Mouse (Mus musculus) hindbrain, embryonic 10.5 days (tissue): ENCODE measurements around the gene Rgl2. TPM values are rescaled to one million over a fixed set of nuclear protein-coding genes. Genes with fewer than 3 reads are reported as not detected.
A peak's percentile ranks its signal among the peaks of the same experiment; 100 is the strongest.
"Not testable (repeated sequence)": the region's sequence is repeated elsewhere in the genome, so short reads cannot be mapped to it uniquely, and the experiment has no call there.

Experiments used
- DNase-seq: peaks from one replicate; pipeline ENCODE4 v3.0.0-alpha.2; 2017; ENCODE audit warnings: low spot score
- H3K27ac ChIP-seq: fragments of 300-500 bp; sonication (generic); 2 replicates; pipeline ENCODE4 v1.5.1; 2016; ENCODE audit warnings: mild to moderate bottlenecking, moderate library complexity
- H3K27me3 ChIP-seq: fragments of 300-500 bp; sonication (generic); 2 replicates; pipeline ENCODE4 v1.6.1; 2016; ENCODE audit warnings: mild to moderate bottlenecking; ENCODE audit not compliant: poor library complexity, insufficient read depth, severe bottlenecking
- H3K36me3 ChIP-seq: fragments of 300-500 bp; sonication (generic); 2 replicates; pipeline ENCODE4 v1.6.1; 2016; ENCODE audit warnings: mild to moderate bottlenecking, moderate library complexity
- H3K4me1 ChIP-seq: fragments of 300-500 bp; sonication (generic); replicated peaks from 2 replicates; pipeline ENCODE4 v1.6.1; 2016; ENCODE audit warnings: mild to moderate bottlenecking
- H3K4me3 ChIP-seq: fragments of 300-500 bp; sonication (generic); 2 replicates; pipeline ENCODE4 v1.5.1; 2016; ENCODE audit warnings: mild to moderate bottlenecking, moderate library complexity
- H3K9me3 ChIP-seq: fragments of 300-500 bp; sonication (generic); 2 replicates; pipeline ENCODE4 v1.6.1; 2016; ENCODE audit warnings: mild to moderate bottlenecking, moderate library complexity
- WGBS: fragments of 180-500 bp; shearing (Covaris S2); methylation state at CpG from one replicate; pipeline ENCODE4 v1.1.7; 2016; 5-methylcytosine and 5-hydroxymethylcytosine counted together
- polyA plus RNA-seq: library from polyadenylated mRNA; unstranded; fragments of >200 nt; fragmentation: Nextera tagmentation; extraction: Ambion mirVana; gene quantifications from 2 replicates; pipeline ENCODE4 v1.2.1, GENCODE M21; 2016

The Rgl2 gene
- polyA plus RNA-seq, 1 experiment from 2014 or later, result 55.7 TPM

DNA sequence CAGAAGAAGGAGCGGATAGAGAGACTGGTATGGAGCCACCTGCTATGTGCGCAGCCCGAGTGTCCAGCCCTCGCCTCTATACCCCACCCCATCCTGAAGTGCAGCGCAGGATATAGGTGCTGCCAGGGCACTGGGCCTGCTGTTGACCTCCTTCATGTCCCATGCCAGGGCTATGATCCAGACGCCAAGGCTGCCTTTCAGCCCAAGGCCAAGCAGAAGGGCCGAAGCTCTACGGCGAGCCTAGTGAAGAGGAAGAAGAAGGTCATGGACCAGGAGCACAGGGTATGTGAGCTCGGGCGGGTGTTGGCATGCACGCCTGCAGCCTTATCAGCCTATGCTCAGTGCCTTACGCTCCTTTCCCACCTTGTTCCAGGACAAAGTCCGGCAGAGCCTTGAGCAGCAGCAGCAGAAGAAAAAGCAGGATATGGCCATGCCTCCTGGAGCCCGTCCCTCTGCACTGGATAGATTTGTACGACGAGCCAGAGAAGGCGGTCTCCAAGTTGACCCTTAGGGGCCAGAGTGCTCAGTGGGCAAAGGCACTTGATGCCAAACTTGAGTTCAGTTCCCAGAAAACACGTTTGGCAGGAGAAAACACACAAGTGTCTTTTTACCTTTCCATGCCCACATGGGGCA, 19.7 kb downstream of the Rgl2 start:
- DNase-seq, result no peak
- H3K4me3 ChIP-seq, result no peak overlapping the region
- peaks cover 43% of the 10 kb centered on the region for H3K4me1 ChIP-seq
- no peak overlapping the region for H3K27ac ChIP-seq
- WGBS, result 93% methylated on average over 19 of the region's 19 CpGs
- H3K27me3 ChIP-seq, result no peaks in the 10 kb centered on the region
- no peaks in the 10 kb centered on the region for H3K9me3 ChIP-seq
- H3K36me3 ChIP-seq, result peaks cover 97% of the 10 kb centered on the region

DNA sequence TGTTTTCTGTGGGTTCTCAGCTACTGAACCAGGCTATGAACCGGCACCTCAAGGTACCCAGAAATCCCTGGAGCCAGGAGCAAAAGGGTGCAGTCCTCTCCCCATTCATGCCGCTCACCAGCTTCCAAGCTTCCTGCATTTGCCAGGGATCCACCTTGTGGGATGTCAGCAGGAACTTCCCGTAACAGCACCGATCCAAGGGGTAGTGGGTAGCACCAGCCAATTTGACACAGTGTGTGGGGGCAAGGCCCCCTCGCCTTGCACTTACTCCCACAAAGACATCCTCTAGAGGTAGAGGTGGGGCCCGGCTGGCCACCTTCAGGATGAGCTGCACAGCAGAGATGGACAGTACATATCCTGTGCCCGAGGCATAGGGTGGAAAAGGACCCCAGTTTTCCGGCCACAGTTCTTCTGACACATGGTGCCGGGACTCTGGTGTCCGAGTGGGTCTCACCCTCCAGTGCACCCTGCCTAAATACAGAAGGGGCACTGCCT, 20.8 kb downstream of the Rgl2 start:
- Histone ChIP-seq H3K4me3 (peak overlapping the region; percentile 51), H3K9me3 (no peaks in the 10 kb centered on the region), H3K4me1 (peaks cover 52% of the 10 kb centered on the region), H3K27me3 (no peaks in the 10 kb centered on the region), H3K27ac (peak overlapping the region; percentile 87), H3K36me3 (peaks cover 93% of the 10 kb centered on the region)
- 79% methylated on average over 10 of the region's 10 CpGs for WGBS
- no peak for DNase-seq

DNA sequence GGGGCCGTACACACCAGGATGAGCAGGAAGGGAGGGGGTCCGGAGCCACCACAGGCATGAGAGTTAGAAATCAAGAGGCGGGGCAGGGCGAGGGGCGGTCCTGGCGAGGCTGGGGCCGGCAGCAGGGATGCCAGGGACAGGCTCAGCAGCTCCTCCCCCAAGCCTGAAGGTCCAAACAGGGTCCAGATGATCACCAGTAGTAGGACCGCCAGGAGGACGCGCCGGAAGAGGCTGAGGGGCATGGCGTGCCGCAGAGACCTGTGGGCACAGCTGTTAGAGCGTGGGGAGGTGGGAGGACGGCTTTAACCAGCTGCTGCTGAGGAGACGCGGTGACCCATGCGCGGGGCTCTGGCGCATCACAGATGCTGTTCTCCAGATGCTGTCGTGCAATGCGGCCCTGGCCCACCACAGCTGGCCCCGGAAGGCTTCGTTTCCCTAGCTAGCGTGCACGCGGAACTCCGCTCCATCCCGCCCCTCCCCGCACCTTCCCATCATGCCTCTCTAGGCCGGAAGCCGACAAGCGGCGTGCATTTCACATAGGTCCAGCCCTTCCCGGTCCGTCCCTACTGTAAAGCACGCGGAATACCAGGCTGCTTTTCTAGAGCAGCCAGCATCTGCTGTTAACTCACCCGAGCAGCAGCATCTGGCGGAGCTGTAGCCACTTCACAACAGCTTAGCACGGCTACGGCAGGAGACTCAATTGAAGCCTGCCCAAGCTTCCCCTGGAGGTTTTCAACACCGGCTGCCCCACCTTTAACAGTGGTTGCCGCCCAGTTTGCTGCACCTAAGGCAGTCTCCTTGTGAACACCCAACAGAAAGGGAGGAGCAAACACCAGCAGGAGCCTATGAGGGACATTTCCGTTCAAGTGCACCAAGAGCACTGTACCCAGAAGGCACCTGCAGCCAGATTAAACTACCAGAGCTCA, 21.9 kb downstream of the Rgl2 start, which contains the start of gene B3galt4:
Gene B3galt4, minus strand, starts transcription at position 468 of the 926 bp plus-strand sequence.
- 1% methylated on average over 45 of the region's 45 CpGs for WGBS
- Histone ChIP-seq H3K9me3 (no peaks in the 10 kb centered on the region), H3K36me3 (peaks cover 82% of the 10 kb centered on the region), H3K4me3 (peak within 1 kb of the TSS; percentile 51), H3K27ac (peak within 1 kb of the TSS; percentile 87), H3K4me1 (peaks cover 53% of the 10 kb centered on the region), H3K27me3 (no peaks in the 10 kb centered on the region)
- peak; percentile 85 for DNase-seq

DNA sequence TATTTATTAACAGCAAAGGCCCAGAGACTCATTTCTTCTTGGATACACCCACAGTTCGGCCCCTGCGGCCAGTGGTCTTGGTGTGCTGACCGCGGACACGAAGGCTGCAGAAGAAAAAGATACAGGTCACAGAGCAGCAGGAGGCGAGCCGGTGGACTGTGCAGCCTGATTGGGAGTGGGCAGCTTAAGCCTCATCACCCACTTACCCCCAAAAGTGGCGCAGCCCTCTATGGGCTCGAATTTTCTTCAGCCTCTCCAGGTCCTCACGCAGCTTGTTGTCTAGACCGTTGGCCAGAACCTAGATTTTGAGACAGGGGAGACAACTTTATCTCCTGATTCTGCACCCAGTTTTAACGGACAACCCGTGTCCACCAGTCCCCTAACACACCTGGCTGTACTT, 22.7 kb downstream of the Rgl2 start:
- peak overlapping the region; percentile 87 for H3K27ac ChIP-seq
- 76% methylated on average over 13 of the region's 13 CpGs for WGBS
- DNase-seq, H3K27me3 ChIP-seq, H3K9me3 ChIP-seq: not testable (repeated sequence)
- H3K4me1 ChIP-seq, result peaks cover 59% of the 10 kb centered on the region
- peaks cover 76% of the 10 kb centered on the region for H3K36me3 ChIP-seq
- H3K4me3 ChIP-seq, result peak overlapping the region; percentile 51

DNA sequence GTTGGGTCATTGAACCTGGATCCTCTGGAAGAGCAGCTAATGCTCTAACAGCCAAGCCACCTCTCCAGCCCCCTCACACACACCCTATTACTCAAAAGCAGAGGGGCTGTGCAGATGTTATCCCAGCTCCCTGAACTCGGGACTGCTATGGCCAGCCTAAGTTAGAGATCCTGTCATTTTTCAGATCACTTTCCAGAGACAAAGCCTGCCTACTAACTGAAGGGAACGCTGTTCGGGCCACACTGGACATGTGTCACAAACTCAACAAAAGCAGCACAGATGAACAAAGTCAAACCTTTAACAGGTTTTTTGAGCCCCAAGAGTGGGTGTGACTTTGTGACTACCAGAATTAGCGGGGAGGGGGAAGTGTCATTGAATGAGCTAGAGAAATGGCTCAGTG, 23.5 kb downstream of the Rgl2 start:
- no peaks in the 10 kb centered on the region for H3K27me3 ChIP-seq
- H3K4me3 ChIP-seq, result peak overlapping the region; percentile 96
- H3K27ac ChIP-seq, result no peak overlapping the region
- H3K9me3 ChIP-seq, result no peaks in the 10 kb centered on the region
- DNase-seq, result no peak
- WGBS, result 85% methylated on average over 4 of the region's 4 CpGs
- peaks cover 61% of the 10 kb centered on the region for H3K4me1 ChIP-seq
- peaks cover 69% of the 10 kb centered on the region for H3K36me3 ChIP-seq

DNA sequence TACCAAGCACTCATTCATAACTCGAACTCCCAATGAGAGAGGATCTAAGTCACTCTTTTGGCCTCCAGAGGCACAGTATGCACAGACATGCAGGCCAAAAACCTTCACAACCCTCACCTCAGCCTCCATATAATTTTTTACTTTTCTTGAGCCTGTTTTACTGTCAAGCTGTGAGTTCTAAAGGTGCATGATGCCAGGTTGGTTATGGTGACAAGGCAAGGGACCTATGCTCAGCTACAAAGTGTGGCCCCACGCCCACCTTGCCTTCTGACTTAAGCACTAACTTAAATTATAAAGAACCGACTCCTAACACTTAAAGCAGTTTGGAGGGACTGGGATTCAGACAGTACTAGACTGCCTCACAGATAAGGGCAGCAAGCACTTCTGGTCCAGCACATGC, 24.0 kb downstream of the Rgl2 start:
- peaks cover 69% of the 10 kb centered on the region for H3K36me3 ChIP-seq
- DNase-seq, result no peak
- 92% methylated on average over 3 of the region's 3 CpGs for WGBS
- H3K4me3 ChIP-seq, result peak overlapping the region; percentile 96
- peaks cover 61% of the 10 kb centered on the region for H3K4me1 ChIP-seq
- H3K9me3 ChIP-seq, result no peaks in the 10 kb centered on the region
- no peak overlapping the region for H3K27ac ChIP-seq
- H3K27me3 ChIP-seq, result no peaks in the 10 kb centered on the region

DNA sequence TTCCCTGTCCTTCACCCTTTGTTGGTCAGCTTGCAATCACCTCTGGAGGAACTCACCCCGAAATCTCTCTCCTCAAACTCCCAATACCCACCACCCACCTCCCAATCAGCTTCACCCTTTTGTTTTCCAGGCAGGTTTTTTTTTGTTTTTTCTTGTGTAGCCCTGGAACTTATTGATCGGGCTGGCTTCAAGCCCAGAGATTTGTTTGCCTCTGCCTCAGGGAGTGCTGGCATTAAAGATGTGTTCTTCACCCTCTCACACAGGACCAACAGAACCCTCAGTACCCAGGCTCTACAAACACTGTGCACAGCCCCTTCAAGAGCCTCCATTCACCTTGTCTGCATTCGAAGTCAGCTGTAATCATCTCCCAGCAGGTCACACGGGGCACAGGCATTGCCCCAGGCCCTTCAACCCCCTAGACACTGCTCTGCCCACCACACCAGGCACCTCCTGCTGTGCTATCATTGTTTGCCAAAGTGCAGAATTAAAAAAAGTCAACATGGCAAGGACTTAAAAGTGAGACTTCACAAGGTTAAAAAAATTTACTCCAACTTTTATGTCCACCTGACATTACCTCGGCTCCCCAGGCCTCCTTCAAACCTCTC, 24.7 kb downstream of the Rgl2 start:
- no peak for DNase-seq
- Histone ChIP-seq H3K27me3 (no peaks in the 10 kb centered on the region), H3K4me3 (peak overlapping the region; percentile 96), H3K9me3 (no peaks in the 10 kb centered on the region), H3K36me3 (peaks cover 69% of the 10 kb centered on the region), H3K4me1 (peaks cover 61% of the 10 kb centered on the region), H3K27ac (peak overlapping the region; percentile 97)
- 41% methylated on average over 5 of the region's 5 CpGs for WGBS

DNA sequence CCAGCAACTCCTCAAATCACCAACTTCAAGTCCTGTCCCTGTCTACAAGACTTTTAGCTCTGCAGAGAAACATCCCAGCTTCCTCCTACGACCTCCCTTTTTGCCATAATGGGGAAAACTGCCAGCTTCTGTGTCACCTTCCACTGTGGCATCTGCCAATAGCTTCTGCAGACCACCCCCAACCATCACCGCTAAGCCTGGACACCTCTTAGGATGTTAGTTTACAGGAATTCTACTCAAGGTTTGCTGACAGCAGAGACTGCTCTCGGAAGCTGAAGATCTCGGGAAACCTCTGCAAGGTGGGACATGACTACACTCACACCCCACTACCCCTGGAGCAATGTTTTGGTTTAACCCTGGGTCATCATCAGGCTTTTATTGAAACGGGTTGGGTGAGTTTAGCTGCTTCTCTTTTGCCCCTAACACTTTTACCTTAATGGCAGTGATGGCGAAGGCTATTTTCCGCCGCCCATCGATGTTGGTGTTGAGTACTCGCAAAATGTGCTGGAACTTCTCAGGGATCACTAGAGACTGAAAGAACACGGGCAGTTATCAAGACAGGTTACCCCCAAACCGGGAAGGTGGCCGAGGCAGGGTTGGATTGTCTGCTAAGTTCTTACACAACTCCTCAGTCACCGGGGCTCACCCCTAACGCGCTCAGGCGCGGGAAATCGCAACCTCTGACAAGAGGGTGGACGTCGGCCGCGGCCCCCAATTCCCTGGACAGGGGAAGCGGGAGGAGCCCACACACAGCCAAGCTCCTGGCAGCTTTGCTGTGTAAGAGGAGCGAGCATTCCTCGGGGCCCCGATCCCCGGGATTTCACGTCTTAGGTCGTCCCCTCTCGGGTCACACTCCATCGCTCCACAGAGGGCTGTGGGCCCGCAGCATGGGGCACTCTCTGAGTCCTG, 25.6 kb downstream of the Rgl2 start:
- H3K27ac ChIP-seq, result peak overlapping the region; percentile 97
- WGBS, result 1% methylated on average over 33 of the region's 33 CpGs
- H3K27me3 ChIP-seq, result no peaks in the 10 kb centered on the region
- peaks cover 69% of the 10 kb centered on the region for H3K36me3 ChIP-seq
- H3K4me1 ChIP-seq, result peaks cover 57% of the 10 kb centered on the region
- H3K4me3 ChIP-seq, result peak overlapping the region; percentile 96
- DNase-seq, result no peak
- no peaks in the 10 kb centered on the region for H3K9me3 ChIP-seq

DNA sequence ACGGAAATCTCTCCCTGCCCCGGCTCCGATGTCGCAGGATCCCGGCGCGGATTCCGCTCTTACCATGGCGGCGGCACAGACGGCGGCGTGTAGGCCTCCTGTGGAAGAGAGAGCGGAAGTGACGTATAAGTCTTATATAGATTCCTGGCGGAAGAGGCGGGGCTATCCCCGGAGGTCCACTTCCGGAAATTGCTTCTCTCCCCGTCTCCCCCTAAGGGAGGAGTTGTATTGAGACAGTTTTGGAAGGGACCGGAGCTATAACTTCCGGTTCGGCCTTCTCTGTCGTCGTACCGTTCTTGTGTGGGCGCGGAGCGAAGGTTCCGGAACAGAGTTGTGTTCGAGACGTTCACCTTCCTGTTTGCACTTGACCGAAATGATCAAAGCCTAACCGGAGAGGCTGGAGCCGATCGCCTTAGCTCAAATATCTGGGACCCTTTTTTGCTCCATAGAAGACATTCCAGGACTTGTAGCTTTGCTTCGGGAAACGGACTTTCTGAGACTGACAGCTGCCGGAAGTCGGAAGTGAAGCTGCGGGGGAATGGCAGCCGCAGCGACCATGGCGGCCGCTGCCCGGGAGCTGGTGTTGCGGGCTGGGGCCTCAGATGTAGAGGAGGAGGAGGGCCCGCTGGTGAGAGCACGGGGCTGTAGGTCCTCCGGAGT, 26.3 kb downstream of the Rgl2 start, which contains the start of the genes Vps52 and Rps18:
Gene Vps52, plus strand, starts transcription at position 258 of the 660 bp plus-strand sequence.
Gene Rps18, minus strand, starts transcription at position 447 of the 660 bp plus-strand sequence.
- under 1% methylated on average over 50 of the region's 50 CpGs for WGBS
- H3K9me3 ChIP-seq, result no peaks in the 10 kb centered on the region
- peaks cover 68% of the 10 kb centered on the region for H3K36me3 ChIP-seq
- no peaks in the 10 kb centered on the region for H3K27me3 ChIP-seq
- H3K4me3 ChIP-seq, result peak within 1 kb of the TSS; percentile 96
- DNase-seq, result peak; percentile 95
- H3K27ac ChIP-seq, result peak within 1 kb of the TSS; percentile 97
- H3K4me1 ChIP-seq, result peaks cover 50% of the 10 kb centered on the region

DNA sequence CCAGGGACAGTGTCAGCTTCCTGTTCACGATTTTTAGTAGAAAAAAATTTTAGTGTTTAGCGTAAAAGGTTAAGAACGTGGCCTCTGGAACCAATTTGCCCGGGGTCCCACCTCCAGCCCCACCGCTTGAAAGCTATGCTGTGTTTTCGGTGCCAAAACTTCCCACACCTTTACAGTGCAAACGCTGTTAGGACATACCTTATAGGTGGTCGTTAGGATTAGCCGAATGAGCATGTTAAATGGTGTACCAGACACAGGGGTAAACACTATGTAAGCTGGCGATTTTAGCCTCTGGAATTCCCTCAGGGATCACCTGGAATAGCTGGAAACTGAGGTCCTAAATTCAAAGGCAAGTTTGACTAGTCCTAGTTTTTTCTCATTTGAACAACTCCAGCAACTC, 27.0 kb downstream of the Rgl2 start:
- WGBS, result 10% methylated on average over 10 of the region's 10 CpGs
- Histone ChIP-seq H3K9me3 (no peaks in the 10 kb centered on the region), H3K27me3 (no peaks in the 10 kb centered on the region), H3K36me3 (peaks cover 69% of the 10 kb centered on the region), H3K4me3 (peak overlapping the region; percentile 96), H3K27ac (peak overlapping the region; percentile 97), H3K4me1 (peaks cover 44% of the 10 kb centered on the region)
- DNase-seq, result no peak

DNA sequence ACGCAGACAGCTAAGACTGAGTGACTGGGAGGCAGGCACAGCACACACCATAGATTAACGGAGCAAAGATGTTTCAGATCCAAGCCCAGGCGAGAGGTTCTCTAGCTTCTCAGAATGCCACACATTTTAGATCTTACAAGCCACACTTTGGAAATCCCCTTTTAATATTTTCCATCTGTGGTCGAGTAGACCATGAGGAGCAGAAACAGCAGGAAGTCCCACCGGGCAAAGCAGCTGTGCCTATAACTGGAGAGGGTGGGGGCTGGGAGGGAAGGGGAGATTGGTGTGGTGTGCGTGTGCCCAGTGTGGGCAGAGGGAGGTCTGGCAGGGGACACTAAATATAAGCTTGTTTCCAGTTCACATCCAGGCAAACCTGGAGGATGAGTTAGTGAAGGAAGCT, 28.1 kb downstream of the Rgl2 start:
- peaks cover 69% of the 10 kb centered on the region for H3K36me3 ChIP-seq
- H3K9me3 ChIP-seq, result no peaks in the 10 kb centered on the region
- WGBS, result 85% methylated on average over 6 of the region's 6 CpGs
- H3K4me1 ChIP-seq, result peaks cover 33% of the 10 kb centered on the region
- DNase-seq, result no peak
- H3K4me3 ChIP-seq, result peak overlapping the region; percentile 9; the same call in 1 of the 2 replicates
- H3K27me3 ChIP-seq, result no peaks in the 10 kb centered on the region
- no peak overlapping the region for H3K27ac ChIP-seq
